Comparison of ENCODE assay signal across 8 mouse cellular contexts in the genomic region with DNA sequence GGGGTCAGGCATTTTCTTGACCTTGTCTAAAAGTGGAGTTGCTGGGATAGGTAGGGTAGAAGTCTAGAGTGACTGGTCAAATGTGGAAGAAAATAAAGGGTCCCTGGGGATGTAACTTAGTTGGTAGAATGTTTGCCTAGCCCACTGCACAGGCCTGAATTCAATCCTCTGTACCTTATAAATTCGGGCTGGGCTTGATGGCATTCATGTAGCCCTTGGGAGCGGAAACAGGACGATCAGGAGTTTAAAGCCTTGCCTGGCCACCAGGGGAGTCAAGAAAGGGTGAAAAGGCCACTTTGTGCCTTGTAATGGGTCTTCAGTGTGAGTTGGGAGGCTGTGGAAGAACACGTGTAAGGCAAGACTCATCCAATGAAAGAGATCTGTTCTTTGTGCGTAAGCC. TPM values are rescaled to one million over a fixed set of nuclear protein-coding genes. Genes with fewer than 3 reads are reported as not detected.
DNase-seq lines count a peak whose midpoint lies in the region; ATAC-seq lines count a peak whose summit lies in the region.

No protein-coding gene starts in this region.

- no peaks in the 10 kb centered on the region for H3K27me3 ChIP-seq in forebrain, embryonic 10.5 days (ENCODE audit: poor library complexity, severe bottlenecking)
- no peaks in the 10 kb centered on the region for H3K27me3 ChIP-seq in liver, embryonic 13.5 days

- peak; percentile 12 for DNase-seq in CD4-positive, CD25-positive, alpha-beta regulatory T cell, adult 2 months (ENCODE audit: low read depth, low spot score)
- peak; percentile 22 for DNase-seq in CD4-positive helper T cell, adult 2 months (ENCODE audit: low read depth, low spot score)
- DNase-seq in forebrain, embryonic 10.5 days (ENCODE audit: extremely low spot score, low spot score): no peak
- DNase-seq in liver, embryonic 13.5 days: peak; percentile 7
- DNase-seq in layer of hippocampus, adult 9-11 months: no peak
- no peak for DNase-seq in frontal cortex, postnatal 25 days (ENCODE audit: low spot score in 2 of 2)
- no peak for DNase-seq in kidney, adult 8-10 months

- H3K9me3 ChIP-seq in forebrain, embryonic 10.5 days: no peaks in the 10 kb centered on the region
- no peaks in the 10 kb centered on the region for H3K9me3 ChIP-seq in liver, embryonic 13.5 days (replicated peaks)

- H3K36me3 ChIP-seq in forebrain, embryonic 10.5 days (replicated peaks): peaks cover 40% of the 10 kb centered on the region
- H3K36me3 ChIP-seq in liver, embryonic 13.5 days: peaks cover 14% of the 10 kb centered on the region

- no peak for ATAC-seq in CD4-positive, CD25-positive, alpha-beta regulatory T cell, adult 4 months
- no peak for ATAC-seq in liver, embryonic 13.5 days (ENCODE audit: low read depth)

- H3K4me3 ChIP-seq in forebrain, embryonic 10.5 days: peak overlapping the region; percentile 93
- peak overlapping the region; percentile 93 for H3K4me3 ChIP-seq in liver, embryonic 13.5 days (replicated peaks)

- peak overlapping the region; percentile 88 for H3K4me2 ChIP-seq in liver, embryonic 13.5 days

- peak overlapping the region; percentile 93 for H3K9ac ChIP-seq in liver, embryonic 13.5 days

- peaks cover 64% of the 10 kb centered on the region for H3K4me1 ChIP-seq in forebrain, embryonic 10.5 days
- peaks cover 51% of the 10 kb centered on the region for H3K4me1 ChIP-seq in liver, embryonic 13.5 days (replicated peaks)

- H3K27ac ChIP-seq in forebrain, embryonic 10.5 days: peak overlapping the region; percentile 99
- H3K27ac ChIP-seq in liver, embryonic 13.5 days: peak overlapping the region; percentile 93

- WGBS in forebrain, embryonic 10.5 days: 8% methylated on average over 5 of the region's 5 CpGs
- WGBS in liver, embryonic 13.5 days (ENCODE audit: insufficient replicate concordance): 11% methylated on average over 5 of the region's 5 CpGs

RNA-seq across cellular contexts. Expression of a gene that starts 1.1 kb away (rescaled TPM):
- polyA plus RNA-seq in CD4-positive, CD25-positive, alpha-beta regulatory T cell, adult 4 months (2017; shearing (Covaris generic)): 10 to 100 TPM; 50.8 to 52.7 TPM
- polyA plus RNA-seq in forebrain, embryonic 10.5 days (2016; fragmentation: Nextera tagmentation; extraction: Ambion mirVana): 188 and 202 TPM in 2 replicates
- 47.5 and 51.9 TPM in 2 replicates for polyA plus RNA-seq in liver, embryonic 13.5 days (2015; fragmentation: Nextera tagmentation; extraction: Ambion mirVana)

RNA-seq across cellular contexts. Expression of a gene that starts 12.6 kb away (rescaled TPM):
- polyA plus RNA-seq in CD4-positive, CD25-positive, alpha-beta regulatory T cell, adult 4 months (2017; shearing (Covaris generic)): 10 to 100 TPM; 11.7 to 21.8 TPM
- 25.7 and 27.5 TPM in 2 replicates for polyA plus RNA-seq in forebrain, embryonic 10.5 days (2016; fragmentation: Nextera tagmentation; extraction: Ambion mirVana)
- 9.7 and 10.6 TPM in 2 replicates for polyA plus RNA-seq in liver, embryonic 13.5 days (2015; fragmentation: Nextera tagmentation; extraction: Ambion mirVana)

RNA-seq across cellular contexts. Expression of a gene that starts 39.8 kb away (rescaled TPM):
- 10 to 100 TPM; 21.3 to 26.1 TPM for polyA plus RNA-seq in CD4-positive, CD25-positive, alpha-beta regulatory T cell, adult 4 months (2017; shearing (Covaris generic))
- 64.7 and 66.0 TPM in 2 replicates for polyA plus RNA-seq in forebrain, embryonic 10.5 days (2016; fragmentation: Nextera tagmentation; extraction: Ambion mirVana)
- polyA plus RNA-seq in liver, embryonic 13.5 days (2015; fragmentation: Nextera tagmentation; extraction: Ambion mirVana): 19.2 and 20.2 TPM in 2 replicates

RNA-seq across cellular contexts. Expression of a gene that starts 59.7 kb away (rescaled TPM):
- polyA plus RNA-seq in CD4-positive, CD25-positive, alpha-beta regulatory T cell, adult 4 months (2017; shearing (Covaris generic)): not detected
- polyA plus RNA-seq in forebrain, embryonic 10.5 days (2016; fragmentation: Nextera tagmentation; extraction: Ambion mirVana): 25.1 and 25.6 TPM in 2 replicates
- 19.7 and 20.0 TPM in 2 replicates for polyA plus RNA-seq in liver, embryonic 13.5 days (2015; fragmentation: Nextera tagmentation; extraction: Ambion mirVana)

Comparison
In these comparisons a context has a peak if more than half of its experiments do, and no peak if none do; other contexts are left out.
1. DNase-seq: peak in CD4-positive, CD25-positive, alpha-beta regulatory T cell, adult 2 months (single experiment), CD4-positive helper T cell, adult 2 months (single experiment) and liver, embryonic 13.5 days (single experiment); none in forebrain, embryonic 10.5 days (single experiment), layer of hippocampus, adult 9-11 months (single experiment), frontal cortex, postnatal 25 days (0 of 2) and kidney, adult 8-10 months (0 of 2).